Mouse (Mus musculus) MEL (cell line): ENCODE results near the gene Arpc3.

Experiments
- CTCF ChIP-seq, 3 experiments: IDR thresholded peaks in 2 of 3; conservative IDR thresholded peaks in 1 of 3; 2 replicates each; pipeline ENCODE4 v1.5.1; 2011 to 2012; ENCODE audit warnings: low read length in 3 of 3, low read depth in 2 of 3, mild to moderate bottlenecking in 2 of 3, improper control_type of control experiment in 1 of 3, inconsistent platforms in 1 of 3, mixed read lengths in 1 of 3, moderate library complexity in 1 of 3; ENCODE audit not compliant: control insufficient read depth in 1 of 3, insufficient read depth in 1 of 3, poor library complexity in 1 of 3, severe bottlenecking in 1 of 3
- EP300 ChIP-seq, 2 experiments: IDR thresholded peaks; 2 replicates each; pipeline ENCODE4 v1.6.1; 2011; ENCODE audit warnings: improper control_type of control experiment in 2 of 2, low read length in 2 of 2, low read depth in 1 of 2, mild to moderate bottlenecking in 1 of 2
- GABPA ChIP-seq: IDR thresholded peaks from 2 replicates; pipeline ENCODE4 v1.6.1; 2012; ENCODE audit warnings: low read depth, mild to moderate bottlenecking, inconsistent platforms, low read length, improper control_type of control experiment, moderate library complexity
- MEF2A ChIP-seq: IDR thresholded peaks from 2 replicates; pipeline ENCODE4 v1.6.1; 2014; ENCODE audit warnings: low read depth, mild to moderate bottlenecking, inconsistent platforms, low read length, improper control_type of control experiment; ENCODE audit not compliant: poor library complexity, insufficient replicate concordance, severe bottlenecking; ENCODE audit errors: extremely low read depth
- POLR2A ChIP-seq, 2 experiments: IDR thresholded peaks; 2 replicates each; pipeline ENCODE4 v1.6.1; 2011 to 2012; ENCODE audit warnings: low read length in 2 of 2, mild to moderate bottlenecking in 2 of 2, control low read depth in 1 of 2, improper control_type of control experiment in 1 of 2, low read depth in 1 of 2, moderate library complexity in 1 of 2; ENCODE audit not compliant: control insufficient read depth in 1 of 2, insufficient read depth in 1 of 2, poor library complexity in 1 of 2
- USF1 ChIP-seq: IDR thresholded peaks from 2 replicates; pipeline ENCODE4 v1.6.1; 2014; ENCODE audit warnings: low read depth, mild to moderate bottlenecking, inconsistent platforms, low read length, improper control_type of control experiment, moderate library complexity
- ZKSCAN1 ChIP-seq: IDR thresholded peaks from 2 replicates; pipeline ENCODE4 v1.6.1; 2012; ENCODE audit warnings: low read depth, mild to moderate bottlenecking, inconsistent platforms, low read length, improper control_type of control experiment, moderate library complexity

- no peak for TF ChIP-seq MEF2A
- no peak for TF ChIP-seq POLR2A (IDR thresholded peaks at IDR 0.05; ENCODE audit: control insufficient read depth in 1 of 2, insufficient read depth in 1 of 2, low read depth in 1 of 2, low read length in 2 of 2, poor library complexity in 1 of 2)
- no peak for TF ChIP-seq CTCF (IDR thresholded peaks at IDR 0.05 in 2 of 3, conservative IDR thresholded peaks at IDR 0.05 in 1 of 3; ENCODE audit: control insufficient read depth in 1 of 3, insufficient read depth in 1 of 3, low read depth in 2 of 3, low read length in 3 of 3, poor library complexity in 1 of 3, severe bottlenecking in 1 of 3)
- no peak for TF ChIP-seq EP300 (IDR thresholded peaks at IDR 0.05; ENCODE audit: low read depth in 1 of 2, low read length in 2 of 2)
- TF ChIP-seq GABPA = no peak
- no peak for TF ChIP-seq USF1
- no peak for TF ChIP-seq ZKSCAN1
Observed at GRCm38 (mm10) chr5:122411892-122412291, 20.2 kb downstream of the Arpc3 start.
